Mouse (Mus musculus) gastrocnemius, adult 2 months (tissue): ENCODE data around the gene Znhit2. TPM values are rescaled to one million over a fixed set of nuclear protein-coding genes. Genes with fewer than 3 reads are reported as not detected.

ENCODE experiments used
- DNase-seq: peaks from one replicate; pipeline ENCODE4 v3.0.0; 2022
- H3K27ac ChIP-seq: fragments of 200-600 bp; 2 replicates; pipeline ENCODE4 v1.8.1; 2022; ENCODE audit warnings: mild to moderate bottlenecking
- H3K4me3 ChIP-seq: fragments of 200-600 bp; 2 replicates; pipeline ENCODE4 v1.8.1; 2022; ENCODE audit warnings: mild to moderate bottlenecking, moderate library complexity
- CTCF ChIP-seq: fragments of 200-600 bp; IDR thresholded peaks from 2 replicates; pipeline ENCODE4 v1.8.1; 2022; ENCODE audit warnings: antibody characterized with exemption, mild to moderate bottlenecking, moderate library complexity
- intact Hi-C: fragments of 180-260 bp; cut with DNase I; formaldehyde crosslinking; loops from one replicate; pipeline ENCODE4 v1.15.1; 2025
- total RNA-seq, 2 experiments: library from RNA; stranded (reverse); gene quantifications; 2 replicates each; pipeline ENCODE4 v1.2.3; 2021

Znhit2 gene
- total RNA-seq, 2 experiments from 2014 or later, result 8.3 to 8.5 TPM

DNA sequence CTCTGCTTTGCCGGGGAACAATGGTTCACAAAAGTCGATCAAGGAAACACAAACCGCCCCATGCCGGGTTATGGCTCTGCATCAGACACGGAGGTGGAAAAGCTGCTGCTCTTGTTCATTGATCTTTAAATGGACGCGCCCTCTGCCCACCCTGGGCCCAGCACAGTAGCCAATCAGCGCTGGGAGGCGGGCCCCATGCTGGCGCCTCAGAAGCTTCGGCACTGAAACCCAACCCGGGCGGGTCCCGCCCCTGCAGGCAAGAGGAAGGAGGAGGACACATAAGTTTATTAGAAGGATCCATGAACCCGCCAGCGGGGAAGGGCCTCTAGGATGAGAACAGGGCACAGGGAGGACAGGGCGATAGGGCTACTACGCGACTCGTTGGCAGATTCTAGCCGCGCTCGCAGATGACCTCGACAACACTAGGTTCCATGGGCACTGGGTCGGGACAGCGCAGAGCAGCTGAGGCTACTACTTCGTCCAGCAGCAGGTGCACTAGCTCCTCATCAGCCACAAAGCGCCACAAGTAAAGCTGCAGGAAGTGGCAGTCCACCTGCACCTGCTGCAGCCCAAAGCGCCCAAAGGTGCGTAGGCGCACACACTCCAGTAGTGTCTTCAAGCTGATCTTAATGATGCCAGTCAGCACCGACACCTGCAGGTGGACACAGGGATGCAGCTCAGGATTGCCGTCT lies 6.9 kb downstream of the Znhit2 start, which contains the start of gene Tm7sf2:
Gene Tm7sf2, minus strand, starts transcription at position 650 of the 692 bp plus-strand sequence.
- TF ChIP-seq CTCF, result no peak
- Histone ChIP-seq H3K4me3 (peak within 1 kb of the TSS; percentile 66), H3K27ac (peak within 1 kb of the TSS; percentile 67)
- peak; percentile 95 for DNase-seq
- intact Hi-C loops, result no loop called here

DNA sequence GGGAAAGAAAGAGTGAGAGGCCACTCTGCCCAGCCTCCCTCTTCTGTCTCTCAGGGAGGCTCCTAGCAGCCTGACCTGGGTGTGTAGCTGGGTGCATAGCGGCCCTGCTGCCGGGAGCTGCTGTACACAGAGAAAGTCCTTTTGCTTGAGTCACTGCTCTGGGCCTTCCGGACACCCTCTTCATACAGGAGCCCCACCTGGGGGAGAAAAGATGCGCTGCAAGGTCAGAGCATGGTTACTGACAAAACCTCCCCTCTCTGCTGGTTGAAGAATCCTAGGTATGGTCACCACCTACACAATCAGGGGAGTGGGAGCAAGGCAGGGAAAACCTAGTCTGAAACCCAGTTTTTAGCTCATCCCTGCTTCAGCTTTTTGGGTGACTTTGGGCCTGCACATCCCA lies 8.0 kb downstream of the Znhit2 start:
- Histone ChIP-seq H3K27ac (no peak overlapping the region), H3K4me3 (no peak overlapping the region)
- intact Hi-C loops, result no loop called here
- no peak for DNase-seq
- TF ChIP-seq CTCF, result no peak

DNA sequence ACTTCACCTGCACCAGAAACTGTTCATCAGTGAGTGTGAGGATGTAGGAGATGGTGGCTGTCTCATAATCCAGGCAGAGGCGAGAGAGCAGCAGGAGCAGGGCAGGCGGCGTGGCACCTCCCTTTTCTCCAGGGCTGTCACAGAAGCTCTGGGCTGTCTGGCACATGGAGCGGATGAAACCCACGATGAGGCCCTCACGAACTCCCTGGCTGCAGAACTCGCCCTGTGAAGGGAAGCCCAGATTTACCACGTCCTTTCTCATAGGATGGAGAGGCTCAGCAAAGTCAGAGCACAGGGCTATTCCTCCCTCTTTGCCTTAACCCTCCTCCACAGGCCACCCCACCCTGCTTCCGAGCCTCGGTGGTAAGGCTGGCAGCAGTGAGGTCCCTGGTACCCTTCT lies 8.9 kb downstream of the Znhit2 start:
- Histone ChIP-seq H3K27ac (no peak overlapping the region), H3K4me3 (no peak overlapping the region)
- DNase-seq, result no peak
- intact Hi-C loops, result no loop called here
- no peak for TF ChIP-seq CTCF

DNA sequence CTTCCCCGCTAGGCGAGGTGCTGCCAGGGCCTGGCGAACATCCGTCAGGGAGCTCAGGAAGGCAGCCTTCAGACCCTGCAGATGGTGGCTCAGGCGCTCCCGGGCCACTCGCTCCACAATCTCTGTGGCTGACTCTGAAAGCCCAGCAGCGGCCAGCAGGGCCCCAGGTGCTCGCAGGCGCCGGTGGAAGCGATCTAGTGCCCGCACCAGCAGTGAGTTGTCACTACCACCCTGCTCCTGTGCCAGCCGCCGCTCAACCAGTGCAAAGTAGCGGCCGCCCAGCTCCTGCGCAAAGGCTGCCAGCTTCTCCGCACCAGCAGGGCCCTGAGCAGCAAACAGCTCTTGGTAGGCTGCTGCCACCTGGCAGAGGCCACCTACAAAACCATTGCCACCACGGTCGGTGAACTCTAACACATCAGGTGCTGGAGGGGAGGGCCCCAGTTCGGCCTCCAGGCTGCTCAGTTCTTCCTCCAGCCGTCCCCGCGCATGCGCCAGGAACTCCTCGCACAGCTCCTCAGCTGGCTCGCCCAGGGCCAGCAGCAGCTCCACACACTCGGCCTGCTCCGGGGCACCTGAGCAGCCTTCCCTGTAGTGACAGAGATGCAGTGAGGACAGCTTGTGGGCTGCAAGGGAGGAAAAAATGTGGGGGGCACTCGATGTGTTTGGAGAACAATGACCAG lies 9.7 kb downstream of the Znhit2 start:
- DNase-seq, result no peak
- Histone ChIP-seq H3K4me3 (no peak overlapping the region), H3K27ac (no peak overlapping the region)
- intact Hi-C loops, result no loop called here
- no peak for TF ChIP-seq CTCF

DNA sequence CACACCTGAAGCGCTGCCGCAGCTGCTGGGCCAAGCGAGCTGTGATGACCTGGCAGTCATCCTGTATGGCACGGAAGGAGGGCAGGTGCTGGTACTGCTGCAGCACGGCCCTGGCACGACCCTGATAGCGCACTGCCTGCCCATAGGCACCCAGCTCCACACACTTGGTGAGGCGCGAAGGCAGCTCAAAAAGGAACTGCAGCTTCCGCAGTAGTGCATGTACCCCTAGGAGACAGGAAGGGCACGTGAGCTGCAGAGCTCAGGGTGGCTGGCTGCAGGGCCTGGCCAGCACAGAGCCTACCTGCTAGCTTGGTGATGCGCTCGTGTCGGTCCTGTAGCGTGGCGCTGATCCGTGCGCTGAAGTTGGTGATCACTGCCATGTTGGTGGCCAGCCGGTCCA lies 10.3 kb downstream of the Znhit2 start:
- intact Hi-C loops, result no loop called here
- DNase-seq, result no peak
- Histone ChIP-seq H3K27ac (no peak overlapping the region), H3K4me3 (no peak overlapping the region)
- no peak for TF ChIP-seq CTCF

DNA sequence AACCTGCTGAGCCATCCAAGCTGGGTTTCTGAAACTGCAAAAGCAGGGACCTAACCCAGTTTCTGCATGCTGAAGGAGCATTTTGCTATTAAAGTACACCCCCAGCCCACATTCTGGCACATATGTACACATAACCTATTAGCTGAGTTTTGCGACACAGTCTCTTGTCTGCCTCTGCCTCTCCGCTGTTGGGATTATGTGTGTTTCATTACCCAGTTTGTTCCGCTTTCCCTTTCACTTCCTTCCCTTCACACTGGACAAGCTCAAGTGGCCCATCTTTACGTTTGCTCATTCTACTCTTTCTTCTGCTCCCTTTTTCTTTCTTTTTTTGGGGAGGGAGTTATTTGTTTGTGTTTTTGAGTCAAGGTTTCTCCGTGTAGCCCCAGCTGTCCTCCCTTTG lies 12.9 kb downstream of the Znhit2 start:
- intact Hi-C loops, result no loop called here
- Histone ChIP-seq H3K27ac (no peak overlapping the region), H3K4me3 (no peak overlapping the region)
- no peak for TF ChIP-seq CTCF
- DNase-seq, result no peak

DNA sequence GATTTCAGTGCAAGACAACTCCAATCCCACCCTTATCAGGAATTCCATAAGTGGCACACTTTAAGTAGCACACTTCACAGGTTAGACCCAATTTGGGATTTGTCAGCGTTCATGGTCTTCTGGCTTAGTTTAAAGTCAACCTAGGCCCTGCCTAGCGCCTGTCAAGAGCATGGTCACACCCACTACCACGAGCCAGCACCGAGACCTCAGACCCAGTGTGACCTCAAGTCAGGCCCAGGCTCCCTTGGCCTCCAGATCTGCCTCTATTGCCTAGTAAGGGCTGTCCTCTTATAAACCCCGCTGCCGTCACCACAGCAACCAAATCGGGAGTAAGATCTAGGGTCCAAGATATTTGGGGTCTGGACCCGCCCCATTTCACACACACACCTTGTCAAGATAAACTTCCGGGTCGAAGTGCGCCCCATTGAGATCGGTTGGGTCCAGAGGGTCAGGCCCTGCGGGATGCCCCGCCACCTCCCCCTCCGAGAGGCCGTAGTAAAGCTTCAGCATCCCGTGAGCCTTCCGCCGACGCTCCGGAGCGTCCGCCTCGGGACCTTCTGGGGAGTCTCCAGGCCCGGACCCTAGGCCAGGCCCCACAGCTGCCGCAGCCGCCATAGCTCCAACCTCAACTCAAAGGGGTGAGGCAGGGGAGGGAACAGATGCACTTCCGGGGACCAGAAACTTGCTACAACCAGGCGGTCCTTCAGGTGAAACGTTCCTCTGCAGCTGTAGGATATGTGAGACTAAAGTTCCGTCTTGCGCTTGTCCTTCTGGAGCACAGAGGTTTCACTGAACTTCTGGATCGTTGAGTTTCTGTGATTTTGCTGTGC lies 15.8 kb downstream of the Znhit2 start, which contains the start of gene Vps51:
Gene Vps51, minus strand, starts transcription at position 668 of the 830 bp plus-strand sequence.
- Histone ChIP-seq H3K4me3 (peak within 1 kb of the TSS; percentile 75), H3K27ac (peak within 1 kb of the TSS; percentile 94)
- no peak for TF ChIP-seq CTCF
- intact Hi-C loops, result loop anchor here (2.0 kb wide), 1 partner anchor 16 kb away; the partner anchor contains the start of gene Znhit2
- peak; percentile 88 for DNase-seq

DNA sequence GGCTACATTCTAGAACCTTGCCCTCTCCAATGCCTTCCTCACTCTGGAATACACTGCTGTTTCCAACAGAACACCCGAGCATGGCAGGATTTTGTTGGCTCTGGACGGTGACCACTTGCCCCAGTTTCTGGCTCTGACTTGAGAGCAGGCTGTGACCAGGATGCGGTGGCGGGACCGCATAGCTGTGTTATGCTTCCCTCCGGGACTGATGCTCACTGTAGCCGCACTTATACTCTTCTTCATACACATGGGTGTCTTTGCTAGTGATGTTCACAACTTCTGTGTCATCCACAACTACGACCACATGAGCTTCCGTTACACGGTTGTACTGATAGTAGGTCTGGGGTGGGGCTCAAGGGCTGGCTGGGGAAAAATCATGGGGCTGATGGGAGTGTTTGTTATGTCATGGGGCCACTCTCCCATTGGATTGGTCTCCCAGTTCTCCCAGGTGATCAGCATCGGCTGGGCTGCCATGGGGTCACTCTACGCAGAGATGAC lies 19.0 kb downstream of the Znhit2 start, which contains the start of gene Tmem262:
Gene Tmem262, plus strand, starts transcription at position 51 of the 498 bp plus-strand sequence.
- intact Hi-C loops, result no loop called here
- TF ChIP-seq CTCF, result no peak
- no peak within 1 kb of the TSS for H3K27ac ChIP-seq
- H3K4me3 ChIP-seq, result no peak within 1 kb of the TSS
- DNase-seq, result no peak

DNA sequence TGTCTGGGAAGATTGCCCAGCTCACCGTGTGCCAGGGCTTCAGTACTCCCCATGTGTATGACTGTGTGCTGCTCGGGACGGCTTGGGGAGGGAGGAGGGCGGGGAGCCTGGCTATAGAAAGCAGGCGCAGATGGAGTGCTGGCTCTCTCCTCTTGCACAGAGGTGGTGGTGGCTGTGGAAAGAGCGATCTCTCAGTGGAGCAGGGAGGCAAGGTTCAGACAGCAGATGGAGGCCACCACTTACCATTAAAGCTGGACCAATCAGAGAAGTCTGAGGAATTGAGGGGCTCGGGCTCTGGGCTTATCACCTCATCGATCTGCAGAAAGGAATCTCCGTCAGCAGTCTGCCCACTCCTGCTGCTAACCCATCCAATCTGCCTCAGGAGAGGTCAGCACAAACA lies 21.2 kb downstream of the Znhit2 start, which contains the start of gene Gm28374:
Gene Gm28374, minus strand, starts transcription at position 101 of the 400 bp plus-strand sequence.
- DNase-seq, result no peak
- H3K27ac ChIP-seq, result no peak within 1 kb of the TSS
- intact Hi-C loops, result no loop called here
- no peak for TF ChIP-seq CTCF
- H3K4me3 ChIP-seq, result no peak within 1 kb of the TSS

DNA sequence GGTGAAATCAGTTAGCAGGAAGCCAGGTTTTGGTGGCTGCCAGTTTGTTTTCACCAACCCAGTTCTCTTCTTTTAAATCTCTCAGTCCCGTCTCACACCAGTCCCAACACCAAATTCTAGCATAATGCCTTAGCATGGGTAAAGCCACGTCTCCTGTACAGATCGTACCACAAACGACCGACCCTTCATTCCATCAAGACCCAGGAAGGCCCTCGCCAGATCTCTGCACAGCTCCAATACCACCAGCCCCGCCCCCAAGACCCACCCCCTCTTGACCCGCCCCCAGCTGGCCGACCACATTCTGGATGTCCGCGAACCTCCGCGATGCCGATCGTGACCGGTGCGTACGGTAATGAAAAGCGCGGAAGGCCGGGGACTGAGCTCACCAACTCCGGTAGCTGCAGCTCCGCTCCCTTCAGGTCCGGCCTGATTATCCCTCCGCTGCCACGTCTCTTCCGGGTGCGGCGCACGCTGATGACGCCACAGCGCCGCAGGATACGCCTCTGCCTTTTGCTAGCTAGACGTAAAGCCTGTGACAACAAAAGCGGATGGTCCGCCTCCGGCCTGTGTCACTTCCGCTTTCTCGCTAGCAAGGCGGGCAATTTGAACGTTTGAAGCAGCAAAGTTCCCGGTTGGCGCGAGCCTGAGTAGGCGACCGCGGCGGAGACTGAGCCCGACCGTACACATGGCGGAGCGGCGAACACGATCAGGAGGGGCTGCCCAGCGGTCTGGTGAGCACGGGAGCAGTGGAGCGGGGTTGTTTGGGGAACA lies 23.7 kb downstream of the Znhit2 start, which contains the start of the genes Zfpl1 and Cdca5:
Gene Zfpl1, minus strand, starts transcription at position 479 of the 771 bp plus-strand sequence.
Gene Cdca5, plus strand, starts transcription at position 506 of the 771 bp plus-strand sequence.
- intact Hi-C loops, result loop anchor here (1.0 to 2.0 kb wide), 2 partner anchors 27 to 32 kb away; partner anchors contain the start of genes Fau and Mrpl49
- no peak for TF ChIP-seq CTCF
- DNase-seq, result peak; percentile 96
- Histone ChIP-seq H3K4me3 (peak within 1 kb of the TSS; percentile 86), H3K27ac (peak within 1 kb of the TSS; percentile 86)

DNA sequence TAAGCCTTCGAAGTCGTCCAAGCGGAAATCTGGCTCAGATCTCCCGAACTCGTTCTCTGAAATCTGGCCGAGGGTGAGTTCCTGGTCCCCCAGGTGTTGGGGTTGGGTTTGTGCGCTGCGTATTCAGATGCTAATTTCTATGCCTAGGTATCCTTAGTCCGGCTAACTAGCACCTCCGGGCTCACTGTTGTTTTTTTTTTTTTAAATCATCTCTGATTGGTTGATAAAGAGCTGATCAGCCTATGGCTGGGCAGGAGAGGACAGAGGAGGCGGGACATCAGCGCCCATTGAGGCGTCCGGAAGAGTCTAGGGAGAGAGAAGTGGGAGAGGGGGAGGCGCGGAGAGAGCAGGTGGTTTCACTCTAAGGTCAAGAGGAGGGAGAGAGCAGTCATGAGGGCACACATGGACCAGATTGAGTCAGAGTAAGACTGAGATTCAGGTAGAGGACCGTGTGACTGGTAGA lies 24.5 kb downstream of the Znhit2 start:
- no peak for TF ChIP-seq CTCF
- no peak for DNase-seq
- intact Hi-C loops, result loop anchor here (2.0 kb wide), 1 partner anchor 31 kb away; no protein-coding TSS in a partner anchor
- H3K4me3 ChIP-seq, result peak overlapping the region; percentile 86
- no peak overlapping the region for H3K27ac ChIP-seq
